Mouse (Mus musculus) neutrophil, adult 65 days (primary cell): Measurements from ENCODE around the gene Ska2. TPM values are rescaled to one million over a fixed set of nuclear protein-coding genes. Genes with fewer than 3 reads are reported as not detected.

Experiments used
- total RNA-seq: library from RNA; stranded (reverse); gene quantifications from 2 replicates; pipeline ENCODE4 v1.2.4, GENCODE M21; 2023

Ska2 gene
- 8.1 and 10.3 TPM in 2 replicates for total RNA-seq

GRCm38 (mm10) chr11:87108755-87109518 lies at the start of gene Ska2:
Ska2 (plus strand) TSS chr11:87109234.

GRCm38 (mm10) chr11:87073866-87074440 lies 35.1 kb upstream of the Ska2 start, which contains the start of gene Gdpd1:
Gdpd1 (minus strand) TSS chr11:87074062.

GRCm38 (mm10) chr11:87086290-87086984 lies 22.6 kb upstream of the Ska2 start, which contains the start of gene Smg8:
Smg8 (minus strand) TSS chr11:87086774.

DNA sequence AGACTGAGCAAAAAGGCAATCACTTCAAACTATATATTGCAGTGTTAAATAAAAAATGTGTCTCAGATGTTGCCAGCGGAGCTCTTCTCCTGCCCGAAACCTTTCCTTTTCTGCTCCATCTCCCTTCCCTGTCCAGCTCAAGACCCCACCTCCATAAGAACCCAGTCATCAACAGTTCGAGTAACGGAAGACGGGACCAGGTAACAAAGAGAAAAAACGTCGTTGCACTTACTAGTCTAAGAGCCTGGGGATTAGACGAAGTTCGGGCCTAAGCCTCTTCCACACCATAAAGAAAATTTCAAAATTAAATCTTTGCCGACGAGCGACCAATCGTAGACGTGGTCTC lies 652 bp upstream of the Ska2 start, which contains the start of gene Prr11:
Gene Prr11 (minus strand): TSS at position 300 of the 346 bp plus-strand sequence.

DNA sequence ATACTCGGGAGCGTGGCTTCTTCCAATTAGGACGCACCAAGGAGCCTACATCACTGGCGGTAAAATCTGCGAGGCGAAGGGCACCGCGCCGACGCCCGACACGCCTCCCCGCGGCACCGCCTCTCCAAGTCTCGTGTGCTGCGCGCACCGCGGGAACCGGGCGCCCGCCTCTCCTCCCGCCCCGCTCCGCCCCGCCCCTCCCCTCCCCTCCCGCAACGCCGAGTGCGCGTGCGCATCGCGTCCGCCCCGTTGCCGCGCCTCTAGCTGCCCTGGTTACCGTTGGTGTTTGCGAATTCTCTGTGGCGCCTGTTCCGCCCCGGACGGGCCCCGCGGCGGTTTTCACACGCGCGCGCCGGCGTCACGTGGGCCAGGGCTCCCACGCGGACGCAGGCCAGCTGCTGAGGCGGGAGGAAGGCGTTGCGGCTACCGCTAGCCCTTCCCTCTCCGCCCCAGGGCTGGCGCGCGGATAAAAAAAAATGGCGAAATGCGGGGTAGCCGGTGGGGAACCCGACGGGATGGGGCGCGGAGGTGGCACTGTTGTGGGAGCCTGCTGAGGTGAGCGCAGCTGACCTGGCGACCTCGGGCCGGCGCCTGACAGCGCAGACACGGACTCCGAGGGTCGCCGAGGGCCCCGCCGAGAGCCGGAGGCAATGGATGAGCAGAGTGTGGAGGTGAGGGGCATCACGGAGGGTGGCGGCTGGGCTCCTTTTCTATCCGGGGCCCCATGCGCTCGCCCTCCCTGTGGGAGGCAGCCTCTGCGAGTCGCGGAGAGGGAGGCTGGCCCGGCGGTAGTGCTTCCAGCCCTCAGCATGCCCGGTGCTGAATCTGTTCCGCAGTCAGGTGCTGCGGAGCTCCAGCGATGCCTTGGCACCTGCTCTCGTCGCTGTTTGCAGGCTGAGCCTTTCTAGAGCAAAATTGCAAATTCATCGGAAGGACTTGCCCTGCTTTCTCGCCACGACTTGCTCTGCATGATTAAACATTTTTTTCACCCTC lies 18.1 kb downstream of the Ska2 start, which contains the start of gene Trim37:
Gene Trim37 (plus strand): TSS at position 254 of the 993 bp plus-strand sequence.

Other genes starting within 250 kb of the Ska2 start
- 5.3 and 5.6 TPM in 2 replicates for gene Ypel2, start 115.5 kb upstream of the Ska2 start, total RNA-seq
- not detected in 2 replicates for gene Gdpd1, start 35.2 kb upstream of the Ska2 start, total RNA-seq
- gene Smg8, start 22.5 kb upstream of the Ska2 start, total RNA-seq, result 17.7 and 18.0 TPM in 2 replicates
- 14.9 and 17.3 TPM in 2 replicates for gene Prr11, start 526 bp upstream of the Ska2 start, total RNA-seq
- gene Trim37, start 17.8 kb downstream of the Ska2 start, total RNA-seq, result 5.9 and 11.7 TPM in 2 replicates
- 0.57 and 0.84 TPM in 2 replicates for gene Ppm1e, start 249.8 kb downstream of the Ska2 start, total RNA-seq